In the genomic region with DNA sequence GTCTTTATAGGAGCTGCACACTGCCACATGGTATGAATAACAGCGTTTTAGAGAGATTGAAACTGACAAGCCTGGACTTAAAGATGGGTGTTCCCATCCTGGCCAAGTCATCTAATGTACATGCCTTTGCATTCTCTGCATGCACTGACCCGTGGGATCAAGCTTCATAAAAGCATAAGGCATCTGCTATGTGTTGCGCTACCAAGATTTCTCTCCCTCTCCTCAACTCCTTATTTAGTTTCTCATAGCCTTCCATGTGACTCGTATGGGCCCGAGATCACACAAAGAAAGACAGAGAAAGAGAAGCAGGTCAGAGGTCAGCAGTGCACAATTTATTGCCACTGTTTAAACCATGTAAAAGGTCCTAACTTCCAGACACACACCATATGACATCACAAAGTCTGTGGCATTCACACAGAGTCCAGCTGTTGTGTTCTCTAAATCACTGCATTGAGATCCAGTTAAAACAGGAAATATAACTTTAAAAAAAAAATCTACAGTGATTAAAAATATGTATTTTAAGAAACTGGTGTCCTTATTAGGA, we compare ENCODE assay signal across 21 mouse cellular contexts.
DNase-seq lines count a peak whose midpoint lies in the region; ATAC-seq and TF ChIP-seq lines count a peak whose summit lies in the region.
"Had no signal": no experiment of that assay in that cellular context is flagged by ENCODE, and none has a peak within 500 bp of the region (broad histone marks: within the 10 kb centered on the region; RNA-seq: fewer than 3 reads in every experiment).

No protein-coding gene starts in this region.

- TF ChIP-seq CTCF in liver, adult 2 months (IDR thresholded peaks at IDR 0.05; ENCODE audit: low read depth, low read length) = no peak

- no peak overlapping the region for H3K4me3 ChIP-seq in embryonic facial prominence, embryonic 11.5 days (ENCODE audit: low read depth, low read length)
- H3K4me3 ChIP-seq in embryonic facial prominence, embryonic 10.5 days = no peak overlapping the region
- no peak overlapping the region for H3K4me3 ChIP-seq in liver, adult 2 months (ENCODE audit: insufficient read depth, low read depth, low read length)
- H3K4me3 ChIP-seq in liver, embryonic 11.5 days (ENCODE audit: low read depth, low read length) = no peak overlapping the region
- H3K4me3 ChIP-seq: embryonic facial prominence, embryonic 15.5 days; forebrain, embryonic 12.5 days; heart, embryonic 10.5 days; neural tube, embryonic 12.5 days had no signal

- no peaks in the 10 kb centered on the region for H3K79me2 ChIP-seq in liver, adult 2 months (ENCODE audit: control insufficient read depth, insufficient read depth, low read length)

- peak; percentile 4 for DNase-seq in embryonic facial prominence, embryonic 11.5 days (ENCODE audit: low spot score)
- DNase-seq in embryonic facial prominence, embryonic 10.5 days (ENCODE audit: low spot score) = no peak
- peak; percentile 9 for DNase-seq in liver, adult 2 months (ENCODE audit: extremely low read depth, low read depth, low spot score)
- no peak for DNase-seq in liver, embryonic 11.5 days (ENCODE audit: low spot score)
- peak; percentile 33 for DNase-seq in adipocyte (ENCODE audit: low spot score)
- peak; percentile 58 to 65 for DNase-seq in kidney, postnatal 4 days
- DNase-seq in cerebellum, adult 8-10 months = no peak
- DNase-seq: cerebellum, postnatal 14 days; gastrocnemius, postnatal 36 days; heart, postnatal 36 days; layer of hippocampus, adult 9-11 months; right cerebral cortex, postnatal 4 days had no signal

- no peak for ATAC-seq in embryonic facial prominence, embryonic 11.5 days (replicated peaks; ENCODE audit: insufficient number of reproducible peaks, low FRiP score, low TSS enrichment, low read depth)
- no peak for ATAC-seq in liver, embryonic 11.5 days (replicated peaks; ENCODE audit: low FRiP score)
- no peak for ATAC-seq in inflammation-experienced regulatory T-cells, adult 6 months
- ATAC-seq: hindbrain, embryonic 16.5 days; midbrain, embryonic 16.5 days had no signal

- no peak overlapping the region for H3K4me2 ChIP-seq in embryonic facial prominence, embryonic 11.5 days (ENCODE audit: low read depth, low read length)
- H3K4me2 ChIP-seq in liver, embryonic 11.5 days = no peak overlapping the region
- H3K4me2 ChIP-seq: embryonic facial prominence, embryonic 15.5 days; forebrain, embryonic 12.5 days; neural tube, embryonic 12.5 days had no signal

- H3K27me3 ChIP-seq in embryonic facial prominence, embryonic 11.5 days (ENCODE audit: control insufficient read depth, insufficient read depth, low read length) = no peaks in the 10 kb centered on the region
- no peaks in the 10 kb centered on the region for H3K27me3 ChIP-seq in embryonic facial prominence, embryonic 10.5 days (replicated peaks; ENCODE audit: low read depth, poor library complexity, severe bottlenecking)
- no peaks in the 10 kb centered on the region for H3K27me3 ChIP-seq in liver, adult 2 months (ENCODE audit: control insufficient read depth, insufficient read depth, low read length)
- H3K27me3 ChIP-seq in liver, embryonic 11.5 days (replicated peaks; ENCODE audit: control insufficient read depth, insufficient read depth, low read length) = no peaks in the 10 kb centered on the region
- H3K27me3 ChIP-seq: CH12.LX; embryonic facial prominence, embryonic 15.5 days; forebrain, embryonic 12.5 days; neural tube, embryonic 12.5 days had no signal

- no peaks in the 10 kb centered on the region for H3K9me3 ChIP-seq in embryonic facial prominence, embryonic 11.5 days (replicated peaks; ENCODE audit: control insufficient read depth, low read length)
- 0 out of 2 replicates have a peak, but pooled peaks cover 4% of the 10 kb centered on the region for H3K9me3 ChIP-seq in embryonic facial prominence, embryonic 10.5 days
- H3K9me3 ChIP-seq in liver, embryonic 11.5 days (ENCODE audit: control insufficient read depth, low read length) = no peaks in the 10 kb centered on the region
- H3K9me3 ChIP-seq: embryonic facial prominence, embryonic 15.5 days; forebrain, embryonic 12.5 days; heart, embryonic 10.5 days; neural tube, embryonic 12.5 days had no signal

- no peak overlapping the region for H3K27ac ChIP-seq in embryonic facial prominence, embryonic 11.5 days (replicated peaks; ENCODE audit: low read depth, low read length)
- H3K27ac ChIP-seq in embryonic facial prominence, embryonic 10.5 days (replicated peaks) = no peak overlapping the region
- no peak overlapping the region for H3K27ac ChIP-seq in liver, adult 2 months (replicated peaks; ENCODE audit: insufficient read depth, low read depth, low read length)
- H3K27ac ChIP-seq in liver, embryonic 11.5 days (ENCODE audit: low read depth, low read length) = no peak overlapping the region
- H3K27ac ChIP-seq: embryonic facial prominence, embryonic 15.5 days; forebrain, embryonic 12.5 days; heart, embryonic 10.5 days; liver, embryonic 14.5 days; neural tube, embryonic 12.5 days had no signal

- H3K36me3 ChIP-seq in embryonic facial prominence, embryonic 11.5 days (replicated peaks; ENCODE audit: control insufficient read depth, insufficient read depth, low read depth, low read length) = no peaks in the 10 kb centered on the region
- H3K36me3 ChIP-seq in embryonic facial prominence, embryonic 10.5 days (replicated peaks) = no peaks in the 10 kb centered on the region
- H3K36me3 ChIP-seq in liver, adult 2 months (ENCODE audit: control insufficient read depth, insufficient read depth, low read length) = no peaks in the 10 kb centered on the region
- H3K36me3 ChIP-seq in liver, embryonic 11.5 days (ENCODE audit: control insufficient read depth, insufficient read depth, low read length) = no peaks in the 10 kb centered on the region
- H3K36me3 ChIP-seq: embryonic facial prominence, embryonic 15.5 days; forebrain, embryonic 12.5 days; heart, embryonic 10.5 days; neural tube, embryonic 12.5 days had no signal

- TF ChIP-seq POLR2A in liver, adult 2 months (IDR thresholded peaks at IDR 0.05; ENCODE audit: extremely low read depth, insufficient read depth, low read length) = no peak

- H3K4me1 ChIP-seq in embryonic facial prominence, embryonic 11.5 days (ENCODE audit: control insufficient read depth, insufficient read depth, low read length) = no peaks in the 10 kb centered on the region
- H3K4me1 ChIP-seq in embryonic facial prominence, embryonic 10.5 days = no peaks in the 10 kb centered on the region
- 0 out of 2 replicates have a peak, but pooled peaks cover 4% of the 10 kb centered on the region for H3K4me1 ChIP-seq in liver, adult 2 months (ENCODE audit: control insufficient read depth, insufficient read depth, low read length)
- H3K4me1 ChIP-seq in liver, embryonic 11.5 days (replicated peaks; ENCODE audit: control insufficient read depth, insufficient read depth, low read length) = no peaks in the 10 kb centered on the region
- H3K4me1 ChIP-seq: embryonic facial prominence, embryonic 15.5 days; forebrain, embryonic 12.5 days; heart, embryonic 10.5 days; neural tube, embryonic 12.5 days had no signal

- WGBS in embryonic facial prominence, embryonic 11.5 days = 74% methylated on average over 5 of the region's 5 CpGs
- WGBS in embryonic facial prominence, embryonic 10.5 days = 77% methylated on average over 5 of the region's 5 CpGs
- WGBS in liver, adult 2 months = 80% methylated on average over 5 of the region's 5 CpGs
- WGBS in liver, embryonic 11.5 days = 64% methylated on average over 5 of the region's 5 CpGs

- no peak overlapping the region for H3K9ac ChIP-seq in embryonic facial prominence, embryonic 11.5 days (replicated peaks; ENCODE audit: low read length)
- no peak overlapping the region for H3K9ac ChIP-seq in liver, adult 2 months (ENCODE audit: low read depth, low read length)
- H3K9ac ChIP-seq in liver, embryonic 11.5 days (ENCODE audit: low read depth, low read length) = no peak overlapping the region
- H3K9ac ChIP-seq: embryonic facial prominence, embryonic 15.5 days; forebrain, embryonic 12.5 days; liver, embryonic 14.5 days; neural tube, embryonic 12.5 days had no signal

Comparison
In these comparisons a context has a peak if more than half of its experiments do, and no peak if none do; other contexts are left out.
1. DNase-seq: peak in embryonic facial prominence, embryonic 11.5 days (single experiment), liver, adult 2 months (single experiment), adipocyte (single experiment) and kidney, postnatal 4 days (2 of 2); none in embryonic facial prominence, embryonic 10.5 days (single experiment), liver, embryonic 11.5 days (single experiment) and cerebellum, adult 8-10 months (single experiment).